Mouse (Mus musculus) fat pad, adult 2 months (tissue): ENCODE results near the gene Phpt1.

Source experiments
- DNase-seq: peaks from one replicate; pipeline ENCODE4 v3.0.0-alpha.2; 2011; ENCODE audit warnings: low read depth, low spot score; ENCODE audit errors: extremely low read depth

Gene Phpt1

DNA sequence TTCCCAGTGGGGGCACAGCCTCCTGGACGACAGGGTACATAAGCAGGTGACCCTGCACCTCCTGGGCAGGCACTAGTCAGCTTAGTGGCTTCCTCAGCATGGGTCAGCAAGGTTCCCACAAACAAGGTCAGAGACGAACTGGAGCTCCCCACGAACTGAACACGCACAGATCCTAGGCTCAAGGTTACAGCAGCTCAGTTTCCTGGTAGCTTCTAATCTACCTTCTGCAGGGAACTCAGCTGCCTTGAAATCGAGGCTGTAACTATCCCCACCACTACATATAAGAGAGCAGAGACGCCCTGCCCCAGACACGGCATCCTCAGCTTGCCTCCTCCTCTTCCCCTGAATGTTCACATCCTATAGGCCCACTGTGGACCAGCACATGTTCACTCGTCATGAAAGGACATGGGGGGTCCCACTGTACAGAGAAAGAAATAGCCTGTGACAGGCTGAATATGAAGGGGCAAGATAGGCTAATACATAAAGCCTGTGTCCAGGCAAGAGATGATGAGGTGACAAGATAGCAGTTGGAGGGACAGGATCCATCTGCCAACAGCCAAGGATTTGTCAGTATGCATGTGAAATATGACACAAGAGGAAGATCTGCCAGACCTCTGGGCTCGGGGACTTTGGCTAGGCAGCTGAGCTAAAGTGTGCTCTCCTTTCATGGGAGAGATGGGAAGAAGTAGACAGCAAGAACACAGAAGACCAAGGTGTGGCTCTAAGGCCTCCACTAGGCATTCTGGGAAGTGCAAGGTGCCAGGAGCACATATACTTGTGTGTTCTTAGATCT lies 48.3 kb downstream of the Phpt1 start:
- no peak for DNase-seq
